ENCODE assay signal across 8 mouse cellular contexts in genomic region chr13:118386511-118387447, GRCm38 (mm10). TPM values are rescaled to one million over a fixed set of nuclear protein-coding genes. Genes with fewer than 3 reads are reported as not detected.
A peak's percentile ranks its signal among the peaks of the same experiment; 100 is the strongest.
DNase-seq lines count a peak whose midpoint lies in the region; ATAC-seq lines count a peak whose summit lies in the region.

B430218F22Rik (plus strand) TSS chr13:118386630.
Mrps30 (minus strand) TSS chr13:118387252.

- peaks cover 23% of the 10 kb centered on the region for H3K36me3 ChIP-seq in hindbrain, embryonic 12.5 days

- H3K9ac ChIP-seq in hindbrain, embryonic 12.5 days: peak within 1 kb of the TSS; percentile 85

- H3K4me3 ChIP-seq in hindbrain, embryonic 12.5 days: peak within 1 kb of the TSS; percentile 97

- no peaks in the 10 kb centered on the region for H3K9me3 ChIP-seq in hindbrain, embryonic 12.5 days (replicated peaks)

- peaks cover 12% of the 10 kb centered on the region for H3K4me1 ChIP-seq in hindbrain, embryonic 12.5 days

- peak within 1 kb of the TSS; percentile 68 for H3K4me2 ChIP-seq in hindbrain, embryonic 12.5 days (replicated peaks)

- DNase-seq in NIH3T3 (ENCODE audit: low read depth): peak; percentile 89
- peak; percentile 97 to 98 for DNase-seq in cerebellum, postnatal 10 days
- DNase-seq in frontal cortex, postnatal 10 days (ENCODE audit: low spot score in 2 of 2): peak; percentile 89 to 95
- peak; percentile 93 to 97 for DNase-seq in layer of hippocampus, postnatal 14 days (ENCODE audit: low spot score in 2 of 2)
- DNase-seq in lung, postnatal 14 days: peak; percentile 97
- peak; percentile 95 for DNase-seq in retina, adult 2 months (ENCODE audit: low read depth, low spot score)
- DNase-seq in thymus, postnatal 36 days: peak; percentile 90 to 91

- ATAC-seq in hindbrain, embryonic 12.5 days (ENCODE audit: low FRiP score): peak; percentile 99

- H3K27me3 ChIP-seq in hindbrain, embryonic 12.5 days: no peaks in the 10 kb centered on the region

- WGBS in hindbrain, embryonic 12.5 days: under 1% methylated on average over 93 of the region's 93 CpGs

- peak within 1 kb of the TSS; percentile 83 for H3K27ac ChIP-seq in hindbrain, embryonic 12.5 days

RNA-seq across cellular contexts. Expression of gene B430218F22Rik, which starts in this region (rescaled TPM):
- polyA plus RNA-seq in hindbrain, embryonic 12.5 days (2016; fragmentation: Nextera tagmentation; extraction: Ambion mirVana): 1.6 and 1.9 TPM in 2 replicates
- under 1 TPM; 0.37 to 0.43 TPM for total RNA-seq in layer of hippocampus, postnatal 14 days (2021)

RNA-seq across cellular contexts. Expression of gene Mrps30, which starts in this region (rescaled TPM):
- 29.9 and 31.3 TPM in 2 replicates for polyA plus RNA-seq in hindbrain, embryonic 12.5 days (2016; fragmentation: Nextera tagmentation; extraction: Ambion mirVana)
- total RNA-seq in layer of hippocampus, postnatal 14 days (2021): 10 to 100 TPM; 15.3 to 17.0 TPM

Comparison
In these comparisons a context has a peak if more than half of its experiments do, and no peak if none do; other contexts are left out.
1. Peak in every context shown above with its lines: DNase-seq, ATAC-seq, H3K4me3 ChIP-seq and H3K27ac ChIP-seq.